Mouse (Mus musculus): ENCODE data around the gene Prkaa2. TPM values are rescaled to one million over a fixed set of nuclear protein-coding genes. Genes with fewer than 3 reads are reported as not detected.

The Prkaa2 gene
- total and polyA plus RNA-seq, 2 experiments from 2014 or later = 18.4 to 25.3 TPM

- no peak for ATAC-seq (ENCODE audit: low FRiP score)
- peak; percentile 81 for DNase-seq (ENCODE audit: low spot score)
Measured at GRCm38 (mm10) chr4:105070982-105071381, 38.7 kb downstream of the Prkaa2 start.

GRCm38 (mm10) chr4:105051291-105051690 lies 58.4 kb downstream of the Prkaa2 start:
- 90% methylated on average over 5 of the region's 5 CpGs for WGBS
- no peak overlapping the region for H3K27ac ChIP-seq (ENCODE audit: low read depth, low read length)
- H3K36me3 ChIP-seq (ENCODE audit: insufficient read depth, low read length) = peaks cover 6% of the 10 kb centered on the region; the same call in 1 of the 2 replicates
- TF ChIP-seq CTCF (IDR thresholded peaks at IDR 0.05) = no peak
- H3K27me3 ChIP-seq (ENCODE audit: insufficient read depth, low read length) = no peaks in the 10 kb centered on the region
- DNase-seq (ENCODE audit: low spot score) = no peak
- no peak overlapping the region for H3K4me3 ChIP-seq (ENCODE audit: low read depth, low read length)
- H3K4me2 ChIP-seq (ENCODE audit: low read depth, low read length, poor library complexity, severe bottlenecking) = no peak overlapping the region
- H3K9me3 ChIP-seq (ENCODE audit: low read length) = no peaks in the 10 kb centered on the region
- ATAC-seq (ENCODE audit: low FRiP score) = no peak
- H3K9ac ChIP-seq (replicated peaks; ENCODE audit: low read length, poor library complexity, severe bottlenecking) = no peak overlapping the region
- no peaks in the 10 kb centered on the region for H3K4me1 ChIP-seq (ENCODE audit: insufficient read depth, low read length)

More at GRCm38 (mm10) chr4:105070982-105071381, 38.7 kb downstream of the Prkaa2 start:
- no peak overlapping the region for H3K4me2 ChIP-seq (ENCODE audit: low read depth, low read length, poor library complexity, severe bottlenecking)
- no peak overlapping the region for H3K4me3 ChIP-seq (ENCODE audit: low read depth, low read length)
- H3K27me3 ChIP-seq (ENCODE audit: insufficient read depth, low read length) = no peaks in the 10 kb centered on the region
- H3K27ac ChIP-seq (ENCODE audit: low read depth, low read length) = 0 out of 2 replicates have a peak overlapping the region, but pooled peaks have one; percentile 8
- no peaks in the 10 kb centered on the region for H3K9me3 ChIP-seq (ENCODE audit: low read length)
- H3K36me3 ChIP-seq (ENCODE audit: insufficient read depth, low read length) = no peaks in the 10 kb centered on the region
- H3K9ac ChIP-seq (replicated peaks; ENCODE audit: low read length, poor library complexity, severe bottlenecking) = no peak overlapping the region
- WGBS = 46% methylated on average over 3 of the region's 3 CpGs
- H3K4me1 ChIP-seq (ENCODE audit: insufficient read depth, low read length) = no peaks in the 10 kb centered on the region; the same call in 1 of the 2 replicates
- peak; percentile 64 for TF ChIP-seq CTCF (IDR thresholded peaks at IDR 0.05)

- no peak overlapping the region for H3K4me3 ChIP-seq (ENCODE audit: low read depth, low read length)
- DNase-seq (ENCODE audit: low spot score) (no peak), ATAC-seq (ENCODE audit: low FRiP score) (no peak)
- H3K4me2 ChIP-seq (ENCODE audit: low read depth, low read length, poor library complexity, severe bottlenecking) = no peak overlapping the region
- no peaks in the 10 kb centered on the region for H3K27me3 ChIP-seq (ENCODE audit: insufficient read depth, low read length)
- peaks cover 10% of the 10 kb centered on the region; the same call in 1 of the 2 replicates for H3K36me3 ChIP-seq (ENCODE audit: insufficient read depth, low read length)
- H3K9me3 ChIP-seq (ENCODE audit: low read length) = no peaks in the 10 kb centered on the region
- no peak for TF ChIP-seq CTCF (IDR thresholded peaks at IDR 0.05)
- no peak overlapping the region for H3K9ac ChIP-seq (replicated peaks; ENCODE audit: low read length, poor library complexity, severe bottlenecking)
- H3K4me1 ChIP-seq (ENCODE audit: insufficient read depth, low read length) = no peaks in the 10 kb centered on the region
- 88% methylated on average over 1 of the region's 1 CpGs for WGBS
- H3K27ac ChIP-seq (ENCODE audit: low read depth, low read length) = no peak overlapping the region
Measured at GRCm38 (mm10) chr4:105050041-105050440, 59.6 kb downstream of the Prkaa2 start.

- no peak overlapping the region for H3K4me2 ChIP-seq (ENCODE audit: low read depth, low read length, poor library complexity, severe bottlenecking)
- no peaks in the 10 kb centered on the region for H3K4me1 ChIP-seq (ENCODE audit: insufficient read depth, low read length)
- H3K36me3 ChIP-seq (ENCODE audit: insufficient read depth, low read length) = peaks cover 14% of the 10 kb centered on the region
- H3K9me3 ChIP-seq (ENCODE audit: low read length) = no peaks in the 10 kb centered on the region
- no peak overlapping the region for H3K4me3 ChIP-seq (ENCODE audit: low read depth, low read length)
- peak; percentile 65 for DNase-seq (ENCODE audit: low spot score)
- peak; percentile 68 for TF ChIP-seq CTCF (IDR thresholded peaks at IDR 0.05)
- no peak overlapping the region for H3K27ac ChIP-seq (ENCODE audit: low read depth, low read length)
- no peak overlapping the region for H3K9ac ChIP-seq (replicated peaks; ENCODE audit: low read length, poor library complexity, severe bottlenecking)
- ATAC-seq (ENCODE audit: low FRiP score) = no peak
- H3K27me3 ChIP-seq (ENCODE audit: insufficient read depth, low read length) = no peaks in the 10 kb centered on the region
Measured at GRCm38 (mm10) chr4:105034259-105034658, 75.4 kb downstream of the Prkaa2 start.

- TF ChIP-seq CTCF (IDR thresholded peaks at IDR 0.05) = peak; percentile 55
- WGBS = 41% methylated on average over 7 of the region's 7 CpGs
- peak; percentile 39 for DNase-seq (ENCODE audit: low spot score)
Measured at GRCm38 (mm10) chr4:105033153-105033552, 76.5 kb downstream of the Prkaa2 start.

GRCm38 (mm10) chr4:105031104-105031503 lies 78.6 kb downstream of the Prkaa2 start:
- 54% methylated on average over 8 of the region's 8 CpGs for WGBS
- Histone ChIP-seq H3K4me2 (ENCODE audit: low read depth, low read length, poor library complexity, severe bottlenecking) (no peak overlapping the region), H3K9me3 (ENCODE audit: low read length) (no peaks in the 10 kb centered on the region), H3K4me3 (ENCODE audit: low read depth, low read length) (no peak overlapping the region), H3K27me3 (ENCODE audit: insufficient read depth, low read length) (no peaks in the 10 kb centered on the region), H3K36me3 (ENCODE audit: insufficient read depth, low read length) (peaks cover 6% of the 10 kb centered on the region), H3K4me1 (ENCODE audit: insufficient read depth, low read length) (no peaks in the 10 kb centered on the region), H3K27ac (ENCODE audit: low read depth, low read length) (no peak overlapping the region), H3K9ac (replicated peaks; ENCODE audit: low read length, poor library complexity, severe bottlenecking) (no peak overlapping the region)
- ATAC-seq (ENCODE audit: low FRiP score) = no peak
- DNase-seq (ENCODE audit: low spot score) = no peak
- no peak for TF ChIP-seq CTCF (IDR thresholded peaks at IDR 0.05)

More at GRCm38 (mm10) chr4:105033153-105033552, 76.5 kb downstream of the Prkaa2 start:
- no peak overlapping the region for H3K27ac ChIP-seq (ENCODE audit: low read depth, low read length)
- ATAC-seq (ENCODE audit: low FRiP score) = no peak
- no peak overlapping the region for H3K4me2 ChIP-seq (ENCODE audit: low read depth, low read length, poor library complexity, severe bottlenecking)
- no peaks in the 10 kb centered on the region for H3K9me3 ChIP-seq (ENCODE audit: low read length)
- H3K36me3 ChIP-seq (ENCODE audit: insufficient read depth, low read length) = peaks cover 10% of the 10 kb centered on the region
- H3K27me3 ChIP-seq (ENCODE audit: insufficient read depth, low read length) = no peaks in the 10 kb centered on the region
- no peak overlapping the region for H3K9ac ChIP-seq (replicated peaks; ENCODE audit: low read length, poor library complexity, severe bottlenecking)
- no peaks in the 10 kb centered on the region for H3K4me1 ChIP-seq (ENCODE audit: insufficient read depth, low read length)
- no peak overlapping the region for H3K4me3 ChIP-seq (ENCODE audit: low read depth, low read length)
